Mouse (Mus musculus): Measurements from ENCODE around the gene Glra1. TPM values are rescaled to one million over a fixed set of nuclear protein-coding genes. Genes with fewer than 3 reads are reported as not detected.

Gene Glra1
- total RNA-seq, 1 experiment, result not detected

GRCm38 (mm10) chr11:55591194-55591593, 16.8 kb downstream of the Glra1 start:
- TF ChIP-seq ZC3H11A (IDR thresholded peaks at IDR 0.05; ENCODE audit: borderline replicate concordance, low read depth, low read length) (peak; percentile 65), CHD2 (IDR thresholded peaks at IDR 0.05; ENCODE audit: low read depth, low read length) (no peak)
- no peak overlapping the region for H3K9ac ChIP-seq (ENCODE audit: insufficient read depth, low read depth, low read length, poor library complexity, severe bottlenecking)
- H3K4me1 ChIP-seq (ENCODE audit: control insufficient read depth in 2 of 2, insufficient read depth in 2 of 2, low read length in 2 of 2, poor library complexity in 1 of 2), result no peaks in the 10 kb centered on the region
- no peaks in the 10 kb centered on the region for H3K36me3 ChIP-seq (ENCODE audit: control insufficient read depth, insufficient read depth, low read length, poor library complexity, severe bottlenecking)
- no peak for DNase-seq (ENCODE audit: low read depth, low spot score)
- H3K9me3 ChIP-seq (ENCODE audit: control insufficient read depth, insufficient read depth, low read depth, low read length), result no peaks in the 10 kb centered on the region
- no peak overlapping the region for H3K4me3 ChIP-seq (ENCODE audit: insufficient read depth in 1 of 2, low read depth in 1 of 2, low read length in 2 of 2, poor library complexity in 1 of 2, severe bottlenecking in 1 of 2)
- in situ Hi-C loops (cut with MboI; ENCODE audit: low sequenced_read_pairs in 2 of 2, unreplicated experiment in 2 of 2), result loop anchor here in 1 of 2 experiments (25.0 kb wide), 1 partner anchor 396 kb away; no protein-coding TSS in a partner anchor
- H3K27ac ChIP-seq (ENCODE audit: insufficient read depth, low read depth, low read length, poor library complexity, severe bottlenecking), result no peak overlapping the region

GRCm38 (mm10) chr11:55589376-55590167, 18.4 kb downstream of the Glra1 start:
- H3K36me3 ChIP-seq (ENCODE audit: control insufficient read depth, insufficient read depth, low read length, poor library complexity, severe bottlenecking), result no peaks in the 10 kb centered on the region
- H3K9me3 ChIP-seq (ENCODE audit: control insufficient read depth, insufficient read depth, low read depth, low read length), result no peaks in the 10 kb centered on the region
- in situ Hi-C loops (cut with MboI; ENCODE audit: low sequenced_read_pairs in 2 of 2, unreplicated experiment in 2 of 2), result loop anchor here in 1 of 2 experiments (25.0 kb wide), 1 partner anchor 398 kb away; no protein-coding TSS in a partner anchor
- no peaks in the 10 kb centered on the region for H3K4me1 ChIP-seq (ENCODE audit: control insufficient read depth in 2 of 2, insufficient read depth in 2 of 2, low read length in 2 of 2, poor library complexity in 1 of 2)
- DNase-seq (ENCODE audit: low read depth, low spot score), result no peak
- no peak overlapping the region for H3K4me3 ChIP-seq (ENCODE audit: insufficient read depth in 1 of 2, low read depth in 1 of 2, low read length in 2 of 2, poor library complexity in 1 of 2, severe bottlenecking in 1 of 2)
- H3K9ac ChIP-seq (ENCODE audit: insufficient read depth, low read depth, low read length, poor library complexity, severe bottlenecking), result no peak overlapping the region
- no peak overlapping the region for H3K27ac ChIP-seq (ENCODE audit: insufficient read depth, low read depth, low read length, poor library complexity, severe bottlenecking)
- TF ChIP-seq ZNF384 (IDR thresholded peaks at IDR 0.05; ENCODE audit: low read depth, low read length), result no peak
- no peak for TF ChIP-seq MAFK (IDR thresholded peaks at IDR 0.05; ENCODE audit: insufficient read depth, low read depth, low read length)
- TF ChIP-seq CHD2 (IDR thresholded peaks at IDR 0.05; ENCODE audit: low read depth, low read length), result no peak
- TF ChIP-seq ZC3H11A (IDR thresholded peaks at IDR 0.05; ENCODE audit: borderline replicate concordance, low read depth, low read length), result no peak
- no peak for TF ChIP-seq HCFC1 (IDR thresholded peaks at IDR 0.05; ENCODE audit: borderline replicate concordance, insufficient read depth, low read length)

GRCm38 (mm10) chr11:55574397-55574796, 33.6 kb downstream of the Glra1 start:
- in situ Hi-C loops (cut with MboI; ENCODE audit: low sequenced_read_pairs in 2 of 2, unreplicated experiment in 2 of 2), result loop anchor here (10.0 to 25.0 kb wide), 2 partner anchors 413 to 530 kb away; no protein-coding TSS in a partner anchor

GRCm38 (mm10) chr11:55571144-55571543, 36.9 kb downstream of the Glra1 start:
- no peaks in the 10 kb centered on the region for H3K9me3 ChIP-seq (ENCODE audit: control insufficient read depth, insufficient read depth, low read depth, low read length)
- in situ Hi-C loops (cut with MboI; ENCODE audit: low sequenced_read_pairs in 2 of 2, unreplicated experiment in 2 of 2), result loop anchor here (10.0 to 25.0 kb wide), 2 partner anchors 416 to 534 kb away; no protein-coding TSS in a partner anchor
- no peak overlapping the region for H3K9ac ChIP-seq (ENCODE audit: insufficient read depth, low read depth, low read length, poor library complexity, severe bottlenecking)
- H3K36me3 ChIP-seq (ENCODE audit: control insufficient read depth, insufficient read depth, low read length, poor library complexity, severe bottlenecking), result no peaks in the 10 kb centered on the region
- DNase-seq (ENCODE audit: low read depth, low spot score), result peak; percentile 66
- TF ChIP-seq ZNF384 (IDR thresholded peaks at IDR 0.05; ENCODE audit: low read depth, low read length) (no peak), CHD2 (IDR thresholded peaks at IDR 0.05; ENCODE audit: low read depth, low read length) (no peak), ZC3H11A (IDR thresholded peaks at IDR 0.05; ENCODE audit: borderline replicate concordance, low read depth, low read length) (peak; percentile 93), MAFK (IDR thresholded peaks at IDR 0.05; ENCODE audit: insufficient read depth, low read depth, low read length) (no peak), HCFC1 (IDR thresholded peaks at IDR 0.05; ENCODE audit: borderline replicate concordance, insufficient read depth, low read length) (no peak)
- no peak overlapping the region for H3K27ac ChIP-seq (ENCODE audit: insufficient read depth, low read depth, low read length, poor library complexity, severe bottlenecking)
- no peak overlapping the region for H3K4me3 ChIP-seq (ENCODE audit: insufficient read depth in 1 of 2, low read depth in 1 of 2, low read length in 2 of 2, poor library complexity in 1 of 2, severe bottlenecking in 1 of 2)
- no peaks in the 10 kb centered on the region for H3K4me1 ChIP-seq (ENCODE audit: control insufficient read depth in 2 of 2, insufficient read depth in 2 of 2, low read length in 2 of 2, poor library complexity in 1 of 2)

More at GRCm38 (mm10) chr11:55574397-55574796, 33.6 kb downstream of the Glra1 start:
- no peak for DNase-seq (ENCODE audit: low read depth, low spot score)
- no peak overlapping the region for H3K27ac ChIP-seq (ENCODE audit: insufficient read depth, low read depth, low read length, poor library complexity, severe bottlenecking)
- no peak overlapping the region for H3K9ac ChIP-seq (ENCODE audit: insufficient read depth, low read depth, low read length, poor library complexity, severe bottlenecking)
- no peaks in the 10 kb centered on the region for H3K36me3 ChIP-seq (ENCODE audit: control insufficient read depth, insufficient read depth, low read length, poor library complexity, severe bottlenecking)
- H3K4me1 ChIP-seq (ENCODE audit: control insufficient read depth in 2 of 2, insufficient read depth in 2 of 2, low read length in 2 of 2, poor library complexity in 1 of 2), result no peaks in the 10 kb centered on the region
- H3K9me3 ChIP-seq (ENCODE audit: control insufficient read depth, insufficient read depth, low read depth, low read length), result no peaks in the 10 kb centered on the region
- TF ChIP-seq CHD2 (IDR thresholded peaks at IDR 0.05; ENCODE audit: low read depth, low read length), result no peak
- no peak for TF ChIP-seq MAFK (IDR thresholded peaks at IDR 0.05; ENCODE audit: insufficient read depth, low read depth, low read length)
- TF ChIP-seq ZC3H11A (IDR thresholded peaks at IDR 0.05; ENCODE audit: borderline replicate concordance, low read depth, low read length), result no peak
- no peak overlapping the region for H3K4me3 ChIP-seq (ENCODE audit: insufficient read depth in 1 of 2, low read depth in 1 of 2, low read length in 2 of 2, poor library complexity in 1 of 2, severe bottlenecking in 1 of 2)
